Mouse (Mus musculus) testis, adult 2 months (tissue): Measurements from ENCODE around the gene Fgr. TPM values are rescaled to one million over a fixed set of nuclear protein-coding genes. Genes with fewer than 3 reads are reported as not detected.
A peak's percentile ranks its signal among the peaks of the same experiment; 100 is the strongest.
"Not testable (repeated sequence)": the region's sequence is repeated elsewhere in the genome, so short reads cannot be mapped to it uniquely, and the experiment has no call there.

Source experiments
- H3K27ac ChIP-seq: fragments of 200-500 bp; 2 replicates; pipeline ENCODE4 v1.5.1; 2012; ENCODE audit warnings: low read depth, low read length; ENCODE audit not compliant: control insufficient read depth, insufficient read depth
- H3K27me3 ChIP-seq: fragments of 200-500 bp; 2 replicates; pipeline ENCODE4 v1.6.1; 2012; ENCODE audit warnings: mild to moderate bottlenecking, low read length, moderate library complexity; ENCODE audit not compliant: control insufficient read depth, insufficient read depth
- H3K36me3 ChIP-seq: fragments of 200-500 bp; 2 replicates; pipeline ENCODE4 v1.6.1; 2012; ENCODE audit warnings: mild to moderate bottlenecking, low read length; ENCODE audit not compliant: control insufficient read depth, insufficient read depth
- H3K4me1 ChIP-seq: fragments of 200-500 bp; 2 replicates; pipeline ENCODE4 v1.6.1; 2012; ENCODE audit warnings: low read length; ENCODE audit not compliant: control insufficient read depth, insufficient read depth
- H3K4me3 ChIP-seq: fragments of 200-500 bp; 2 replicates; pipeline ENCODE4 v1.5.1; 2012; ENCODE audit warnings: low read depth, mild to moderate bottlenecking, low read length, moderate library complexity, mixed read lengths; ENCODE audit not compliant: control insufficient read depth
- CTCF ChIP-seq: fragments of 200-500 bp; IDR thresholded peaks from 2 replicates; pipeline ENCODE4 v1.5.1; 2012; ENCODE audit warnings: low read depth, mild to moderate bottlenecking, inconsistent platforms, low read length, moderate library complexity; ENCODE audit not compliant: control insufficient read depth, insufficient read depth, insufficient replicate concordance
- POLR2A ChIP-seq: fragments of 200-500 bp; IDR thresholded peaks from 2 replicates; pipeline ENCODE4 v1.6.1; 2012; ENCODE audit warnings: low read depth, mild to moderate bottlenecking, inconsistent platforms, low read length, moderate library complexity; ENCODE audit not compliant: control insufficient read depth
- polyA plus RNA-seq: library from polyadenylated mRNA; depleted of rRNA; stranded (reverse); fragments of >200 nt; gene quantifications from 2 replicates; pipeline ENCODE4 v1.2.3, GENCODE M21; 2012; rRNA removed

The Fgr gene
- polyA plus RNA-seq: 0.85 and 1.0 TPM in 2 replicates

- TF ChIP-seq CTCF (no peak), POLR2A (no peak)
- H3K4me3 ChIP-seq: no peak within 1 kb of the TSS; the same call in 1 of the 2 replicates
- no peak within 1 kb of the TSS for H3K27ac ChIP-seq
- no peaks in the 10 kb centered on the region for H3K27me3 ChIP-seq
- H3K36me3 ChIP-seq: no peaks in the 10 kb centered on the region
- peaks cover 6% of the 10 kb centered on the region for H3K4me1 ChIP-seq
These were observed at the start of gene Fgr for GRCm38 (mm10) chr4:132973814-132974398. Fgr (plus strand) TSS chr4:132974095.

GRCm38 (mm10) chr4:132926520-132926919 lies 47.4 kb upstream of the Fgr start:
- not testable (repeated sequence) for H3K27me3 ChIP-seq, H3K4me1 ChIP-seq, H3K36me3 ChIP-seq, H3K27ac ChIP-seq, H3K4me3 ChIP-seq

GRCm38 (mm10) chr4:132930784-132931183 lies 43.1 kb upstream of the Fgr start:
- Histone ChIP-seq H3K27me3 (no peaks in the 10 kb centered on the region), H3K4me3 (no peak overlapping the region), H3K27ac (no peak overlapping the region), H3K4me1 (peaks cover 9% of the 10 kb centered on the region), H3K36me3 (no peaks in the 10 kb centered on the region)
- TF ChIP-seq POLR2A: no peak
- TF ChIP-seq CTCF: no peak

GRCm38 (mm10) chr4:132932752-132933404 lies 41.0 kb upstream of the Fgr start:
- peaks cover 9% of the 10 kb centered on the region for H3K4me1 ChIP-seq
- TF ChIP-seq CTCF (no peak), POLR2A (no peak)
- H3K27me3 ChIP-seq: no peaks in the 10 kb centered on the region
- no peaks in the 10 kb centered on the region for H3K36me3 ChIP-seq
- no peak overlapping the region for H3K27ac ChIP-seq
- H3K4me3 ChIP-seq: no peak overlapping the region

GRCm38 (mm10) chr4:132934639-132935038 lies 39.3 kb upstream of the Fgr start:
- no peak for TF ChIP-seq POLR2A
- TF ChIP-seq CTCF: no peak
- Histone ChIP-seq H3K36me3 (no peaks in the 10 kb centered on the region), H3K4me1 (peaks cover 11% of the 10 kb centered on the region), H3K4me3 (no peak overlapping the region), H3K27me3 (no peaks in the 10 kb centered on the region), H3K27ac (no peak overlapping the region)

GRCm38 (mm10) chr4:132938181-132938941 lies 35.5 kb upstream of the Fgr start:
- Histone ChIP-seq H3K4me3 (no peak overlapping the region), H3K4me1 (peaks cover 8% of the 10 kb centered on the region), H3K27me3 (no peaks in the 10 kb centered on the region), H3K36me3 (no peaks in the 10 kb centered on the region), H3K27ac (no peak overlapping the region)
- TF ChIP-seq POLR2A: no peak
- no peak for TF ChIP-seq CTCF

- Histone ChIP-seq H3K36me3 (no peaks in the 10 kb centered on the region), H3K27me3 (no peaks in the 10 kb centered on the region), H3K27ac (no peak overlapping the region), H3K4me1 (peaks cover 7% of the 10 kb centered on the region), H3K4me3 (peak overlapping the region; percentile 12)
- TF ChIP-seq CTCF (peak; percentile 92), POLR2A (no peak)
These were observed 34.3 kb upstream of the Fgr start for GRCm38 (mm10) chr4:132939421-132940127.
